10 mouse cellular contexts compared by ENCODE assay signal in the genomic region with DNA sequence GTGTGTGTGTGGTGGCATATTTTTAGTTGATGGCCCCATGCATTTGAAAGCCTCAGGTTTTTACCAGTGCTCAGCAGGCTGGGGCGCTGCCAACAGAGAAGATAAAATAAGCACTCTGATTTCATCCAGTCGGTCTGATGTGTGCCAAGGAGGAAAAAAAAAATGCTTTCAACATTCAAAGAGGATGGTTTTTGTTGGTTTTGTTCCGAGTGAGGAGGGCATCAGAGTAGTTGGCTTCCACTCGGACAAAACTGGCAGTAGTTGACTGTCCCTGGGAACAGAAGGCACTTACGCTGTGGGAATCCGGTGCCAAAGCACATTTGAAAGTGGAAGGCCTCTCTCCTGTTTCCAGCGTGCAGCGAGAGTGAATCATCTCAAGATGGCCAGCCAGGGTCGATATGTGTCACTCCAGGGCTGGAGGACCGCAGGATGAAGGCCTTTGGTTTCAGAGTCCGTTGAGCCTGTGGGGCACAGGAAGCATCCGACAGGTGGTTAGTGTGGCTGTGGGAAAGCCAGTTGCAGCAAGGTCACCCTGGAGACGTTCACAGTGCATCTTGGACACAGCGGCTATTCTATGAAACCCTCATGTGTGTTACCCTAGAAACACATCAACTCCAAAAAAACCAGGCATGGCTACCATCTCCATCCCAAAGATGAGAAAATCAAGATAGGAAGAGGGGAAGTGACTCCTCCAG. TPM values are rescaled to one million over a fixed set of nuclear protein-coding genes. Genes with fewer than 3 reads are reported as not detected.
DNase-seq lines count a peak whose midpoint lies in the region; ATAC-seq lines count a peak whose summit lies in the region.
"Had no signal": no experiment of that assay in that cellular context is flagged by ENCODE, and none has a peak within 500 bp of the region (broad histone marks: within the 10 kb centered on the region; RNA-seq: fewer than 3 reads in every experiment).

No protein-coding gene starts in this region.

- H3K4me3 ChIP-seq in hindbrain, embryonic 12.5 days: no peak overlapping the region
- H3K4me3 ChIP-seq: embryonic facial prominence, embryonic 12.5 days had no signal

- H3K9ac ChIP-seq in hindbrain, embryonic 12.5 days: no peak overlapping the region
- H3K9ac ChIP-seq: embryonic facial prominence, embryonic 12.5 days had no signal

- DNase-seq in gastrocnemius, adult 8-10 months (ENCODE audit: low spot score in 2 of 2): peak; percentile 2 to 19
- no peak for DNase-seq in gastrocnemius, postnatal 36 days
- DNase-seq in adrenal gland, adult 8-10 months: peak; percentile 72
- peak; percentile 88 to 92 for DNase-seq in frontal cortex, adult 2 months (ENCODE audit: extremely low spot score in 1 of 2, low spot score in 1 of 2)
- peak; percentile 56 to 66 for DNase-seq in layer of hippocampus, postnatal 36 days
- DNase-seq in embryo, embryonic 11 days: no peak
- no peak for DNase-seq in urinary bladder, postnatal 25 days (ENCODE audit: low spot score)

- no peaks in the 10 kb centered on the region for H3K9me3 ChIP-seq in hindbrain, embryonic 12.5 days (replicated peaks)
- H3K9me3 ChIP-seq: embryonic facial prominence, embryonic 12.5 days had no signal

- intact Hi-C loops in gastrocnemius, postnatal 36 days (cut with DNase I): no loop called here

- no peak for ATAC-seq in hindbrain, embryonic 12.5 days (ENCODE audit: low FRiP score)

- H3K36me3 ChIP-seq in hindbrain, embryonic 12.5 days: no peaks in the 10 kb centered on the region
- H3K36me3 ChIP-seq: embryonic facial prominence, embryonic 12.5 days had no signal

- H3K4me2 ChIP-seq in hindbrain, embryonic 12.5 days (replicated peaks): no peak overlapping the region
- H3K4me2 ChIP-seq: embryonic facial prominence, embryonic 12.5 days had no signal

- H3K27ac ChIP-seq in hindbrain, embryonic 12.5 days: no peak overlapping the region
- H3K27ac ChIP-seq: embryonic facial prominence, embryonic 12.5 days had no signal

- 89% methylated on average over 14 of the region's 14 CpGs for WGBS in hindbrain, embryonic 12.5 days

- no peaks in the 10 kb centered on the region for H3K4me1 ChIP-seq in hindbrain, embryonic 12.5 days
- H3K4me1 ChIP-seq: embryonic facial prominence, embryonic 12.5 days had no signal

- no peaks in the 10 kb centered on the region for H3K27me3 ChIP-seq in hindbrain, embryonic 12.5 days
- H3K27me3 ChIP-seq: embryonic facial prominence, embryonic 12.5 days had no signal

RNA-seq across cellular contexts. Expression of a gene that starts 5.3 kb away (rescaled TPM):
- total RNA-seq in gastrocnemius, adult 8-10 months (2022): under 1 TPM in 1 of 4 experiments, not detected in 3; 0.11 TPM
- total RNA-seq in gastrocnemius, postnatal 36 days (2021): not detected
- not detected for total RNA-seq in adrenal gland, adult 8-10 months (2022)
- not detected in 2 replicates for polyA plus RNA-seq in frontal cortex, adult 2 months (2012; rRNA removed)
- total RNA-seq in layer of hippocampus, postnatal 36 days (2021): not detected
- polyA plus RNA-seq in hindbrain, embryonic 12.5 days (2016; fragmentation: Nextera tagmentation; extraction: Ambion mirVana): not detected in 2 replicates
- polyA plus RNA-seq: embryonic facial prominence, embryonic 12.5 days had no signal

RNA-seq across cellular contexts. Expression of a gene that starts 30.4 kb away (rescaled TPM):
- not detected for total RNA-seq in gastrocnemius, adult 8-10 months (2022)
- not detected for total RNA-seq in gastrocnemius, postnatal 36 days (2021)
- not detected for total RNA-seq in adrenal gland, adult 8-10 months (2022)
- polyA plus RNA-seq in frontal cortex, adult 2 months (2012; rRNA removed): not detected in 2 replicates
- total RNA-seq in layer of hippocampus, postnatal 36 days (2021): not detected
- polyA plus RNA-seq in hindbrain, embryonic 12.5 days (2016; fragmentation: Nextera tagmentation; extraction: Ambion mirVana): not detected in 2 replicates
- polyA plus RNA-seq: embryonic facial prominence, embryonic 12.5 days; liver, embryonic 16.5 days had no signal

RNA-seq across cellular contexts. Expression of a gene that starts 50.5 kb away (rescaled TPM):
- under 1 TPM in 1 of 4 experiments, not detected in 3; 0.27 TPM for total RNA-seq in gastrocnemius, adult 8-10 months (2022)
- under 1 TPM in 1 of 2 experiments, not detected in 1; 0.46 TPM for total RNA-seq in gastrocnemius, postnatal 36 days (2021)
- under 1 TPM in 2 of 4 experiments, not detected in 2; 0.23 to 0.70 TPM for total RNA-seq in adrenal gland, adult 8-10 months (2022)
- 0.20 and 0.34 TPM in 2 replicates for polyA plus RNA-seq in frontal cortex, adult 2 months (2012; rRNA removed)
- total RNA-seq in layer of hippocampus, postnatal 36 days (2021): under 1 TPM; 0.18 to 0.25 TPM
- polyA plus RNA-seq in hindbrain, embryonic 12.5 days (2016; fragmentation: Nextera tagmentation; extraction: Ambion mirVana): not detected in 2 replicates
- polyA plus RNA-seq: embryonic facial prominence, embryonic 12.5 days had no signal

Comparison
In these comparisons a context has a peak if more than half of its experiments do, and no peak if none do; other contexts are left out.
1. DNase-seq: peak in gastrocnemius, adult 8-10 months (2 of 2), adrenal gland, adult 8-10 months (single experiment), frontal cortex, adult 2 months (2 of 2) and layer of hippocampus, postnatal 36 days (2 of 2); none in gastrocnemius, postnatal 36 days (0 of 2), embryo, embryonic 11 days (single experiment) and urinary bladder, postnatal 25 days (single experiment).